Mouse (Mus musculus): ENCODE data around the gene Kat5. TPM values are rescaled to one million over a fixed set of nuclear protein-coding genes. Genes with fewer than 3 reads are reported as not detected.

Gene Kat5
- polyA plus RNA-seq, 1 experiment from 2014 or later = 47.3 TPM

- peaks cover 18% of the 10 kb centered on the region for H3K4me1 ChIP-seq (replicated peaks)
- no peaks in the 10 kb centered on the region for H3K27me3 ChIP-seq (replicated peaks)
- H3K27ac ChIP-seq = no peak overlapping the region
- no peak overlapping the region for H3K9ac ChIP-seq
- no peak overlapping the region for H3K4me2 ChIP-seq (replicated peaks)
- H3K4me3 ChIP-seq (replicated peaks) = no peak overlapping the region
- H3K9me3 ChIP-seq = no peaks in the 10 kb centered on the region
- no peak for ATAC-seq
- WGBS = 91% methylated on average over 8 of the region's 8 CpGs
- peaks cover 46% of the 10 kb centered on the region for H3K36me3 ChIP-seq
Observed at GRCm38 (mm10) chr19:5641641-5642040, 31.6 kb upstream of the Kat5 start.

GRCm38 (mm10) chr19:5641021-5641420, 31.0 kb upstream of the Kat5 start:
- Histone ChIP-seq H3K9ac (no peak overlapping the region), H3K36me3 (peaks cover 43% of the 10 kb centered on the region), H3K9me3 (no peaks in the 10 kb centered on the region), H3K4me2 (replicated peaks) (no peak overlapping the region), H3K4me3 (replicated peaks) (no peak overlapping the region), H3K27me3 (replicated peaks) (no peaks in the 10 kb centered on the region), H3K27ac (no peak overlapping the region), H3K4me1 (replicated peaks) (peaks cover 19% of the 10 kb centered on the region)
- 81% methylated on average over 17 of the region's 17 CpGs for WGBS
- no peak for ATAC-seq

- Histone ChIP-seq H3K9me3 (no peaks in the 10 kb centered on the region), H3K27ac (no peak overlapping the region), H3K9ac (no peak overlapping the region), H3K4me3 (replicated peaks) (no peak overlapping the region), H3K4me1 (replicated peaks) (peaks cover 19% of the 10 kb centered on the region), H3K27me3 (replicated peaks) (no peaks in the 10 kb centered on the region), H3K36me3 (peaks cover 40% of the 10 kb centered on the region), H3K4me2 (replicated peaks) (no peak overlapping the region)
- no peak for ATAC-seq
- WGBS = 45% methylated on average over 9 of the region's 9 CpGs
Observed at GRCm38 (mm10) chr19:5640339-5640738, 30.3 kb upstream of the Kat5 start.

- H3K4me1 ChIP-seq (replicated peaks) = peaks cover 19% of the 10 kb centered on the region
- 86% methylated on average over 18 of the region's 18 CpGs for WGBS
- no peaks in the 10 kb centered on the region for H3K27me3 ChIP-seq (replicated peaks)
- ATAC-seq = no peak
- peak overlapping the region; percentile 91 for H3K4me2 ChIP-seq (replicated peaks)
- H3K4me3 ChIP-seq (replicated peaks) = peak overlapping the region; percentile 87
- peaks cover 36% of the 10 kb centered on the region for H3K36me3 ChIP-seq
- peak overlapping the region; percentile 90 for H3K9ac ChIP-seq
- H3K27ac ChIP-seq = no peak overlapping the region
- no peaks in the 10 kb centered on the region for H3K9me3 ChIP-seq
Observed at GRCm38 (mm10) chr19:5638416-5639005, 28.5 kb upstream of the Kat5 start.

GRCm38 (mm10) chr19:5637069-5638047, 27.3 kb upstream of the Kat5 start, which contains the start of gene Rela:
Gene Rela (plus strand): TSS chr19:5637483.
- Histone ChIP-seq H3K9me3 (no peaks in the 10 kb centered on the region), H3K9ac (peak within 1 kb of the TSS; percentile 90), H3K4me2 (replicated peaks) (peak within 1 kb of the TSS; percentile 91), H3K4me1 (replicated peaks) (peaks cover 19% of the 10 kb centered on the region), H3K27me3 (replicated peaks) (no peaks in the 10 kb centered on the region), H3K4me3 (replicated peaks) (peak within 1 kb of the TSS; percentile 87), H3K36me3 (peaks cover 28% of the 10 kb centered on the region), H3K27ac (peak within 1 kb of the TSS; percentile 90)
- peak; percentile 92 for ATAC-seq
- under 1% methylated on average over 96 of the region's 109 CpGs for WGBS

- peak; percentile 11; the same call in 1 of the 2 replicates for ATAC-seq
Observed at GRCm38 (mm10) chr19:5636571-5637041, 26.6 kb upstream of the Kat5 start.

GRCm38 (mm10) chr19:5636036-5636570, 26.1 kb upstream of the Kat5 start:
- Histone ChIP-seq H3K27ac (no peak overlapping the region), H3K4me2 (replicated peaks) (peak overlapping the region; percentile 91; the same call in 1 of the 2 replicates)

More at GRCm38 (mm10) chr19:5636571-5637041, 26.6 kb upstream of the Kat5 start:
- H3K4me2 ChIP-seq (replicated peaks) = peak overlapping the region; percentile 91
- H3K27me3 ChIP-seq (replicated peaks) = no peaks in the 10 kb centered on the region
- no peaks in the 10 kb centered on the region for H3K9me3 ChIP-seq
- peak overlapping the region; percentile 90 for H3K9ac ChIP-seq
- 41% methylated on average over 12 of the region's 12 CpGs for WGBS
- H3K4me1 ChIP-seq (replicated peaks) = peaks cover 19% of the 10 kb centered on the region
- peak overlapping the region; percentile 90 for H3K27ac ChIP-seq
- peak overlapping the region; percentile 87 for H3K4me3 ChIP-seq (replicated peaks)
- H3K36me3 ChIP-seq = peaks cover 22% of the 10 kb centered on the region

GRCm38 (mm10) chr19:5632120-5632519, 22.1 kb upstream of the Kat5 start:
- H3K36me3 ChIP-seq = no peaks in the 10 kb centered on the region
- H3K4me3 ChIP-seq (replicated peaks) = no peak overlapping the region
- 78% methylated on average over 9 of the region's 9 CpGs for WGBS
- no peak for ATAC-seq
- no peaks in the 10 kb centered on the region for H3K9me3 ChIP-seq
- H3K4me1 ChIP-seq (replicated peaks) = peaks cover 5% of the 10 kb centered on the region; the same call in 1 of the 2 replicates
- no peaks in the 10 kb centered on the region for H3K27me3 ChIP-seq (replicated peaks)
- H3K9ac ChIP-seq = no peak overlapping the region
- no peak overlapping the region for H3K4me2 ChIP-seq (replicated peaks)
- H3K27ac ChIP-seq = no peak overlapping the region

More at GRCm38 (mm10) chr19:5636036-5636570, 26.1 kb upstream of the Kat5 start:
- Histone ChIP-seq H3K36me3 (peaks cover 17% of the 10 kb centered on the region), H3K4me3 (replicated peaks) (no peak overlapping the region), H3K4me1 (replicated peaks) (peaks cover 19% of the 10 kb centered on the region), H3K27me3 (replicated peaks) (no peaks in the 10 kb centered on the region), H3K9me3 (no peaks in the 10 kb centered on the region), H3K9ac (no peak overlapping the region)
- WGBS = 77% methylated on average over 7 of the region's 7 CpGs
- no peak for ATAC-seq

DNA sequence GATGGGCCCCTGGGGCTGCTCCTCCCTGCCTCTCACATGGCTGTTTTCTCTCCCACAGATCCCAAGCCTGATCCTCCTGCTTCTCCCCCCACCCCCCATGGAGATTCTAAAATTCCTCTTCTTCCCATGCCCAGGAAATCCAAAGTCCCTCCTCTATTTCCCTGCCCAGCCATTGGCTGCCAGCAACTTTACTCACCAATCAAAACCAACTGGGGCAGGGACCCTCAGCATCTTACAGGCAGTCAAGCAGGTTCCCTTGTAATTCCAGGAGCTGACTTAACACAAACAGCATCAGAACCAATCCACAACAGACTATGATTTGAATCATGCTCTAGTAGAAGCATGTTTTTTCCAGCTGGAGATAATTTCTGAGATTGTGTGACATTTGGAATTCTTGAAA, 19.9 kb upstream of the Kat5 start:
- Histone ChIP-seq H3K27me3 (replicated peaks) (no peaks in the 10 kb centered on the region), H3K4me3 (replicated peaks) (no peak overlapping the region), H3K4me1 (replicated peaks) (no peaks in the 10 kb centered on the region), H3K4me2 (replicated peaks) (no peak overlapping the region), H3K27ac (no peak overlapping the region), H3K9ac (no peak overlapping the region), H3K9me3 (no peaks in the 10 kb centered on the region), H3K36me3 (no peaks in the 10 kb centered on the region)
- ATAC-seq = no peak

DNA sequence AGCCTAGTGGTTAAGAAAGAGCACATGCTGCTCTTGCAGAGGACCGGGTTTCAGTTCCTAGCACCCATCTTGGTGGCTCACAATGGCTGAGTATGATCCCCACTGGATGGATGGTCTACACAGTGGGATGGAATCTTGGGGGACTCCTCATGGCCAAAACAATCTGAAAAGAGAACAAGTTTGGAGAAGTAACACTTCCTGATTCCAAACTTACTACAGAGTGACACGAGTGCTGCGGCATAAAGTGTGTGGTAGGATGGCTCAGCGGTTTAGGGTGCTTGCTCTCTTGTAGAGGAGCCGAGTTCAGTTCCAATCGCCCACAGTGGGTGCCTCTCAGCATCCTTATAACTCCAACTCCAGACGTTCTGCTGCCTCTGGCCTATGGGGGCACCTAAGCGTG, 15.3 kb upstream of the Kat5 start:
- no peaks in the 10 kb centered on the region for H3K4me1 ChIP-seq (replicated peaks)
- no peak overlapping the region for H3K9ac ChIP-seq
- H3K9me3 ChIP-seq = no peaks in the 10 kb centered on the region
- H3K36me3 ChIP-seq = no peaks in the 10 kb centered on the region
- H3K4me2 ChIP-seq (replicated peaks) = no peak overlapping the region
- no peaks in the 10 kb centered on the region for H3K27me3 ChIP-seq (replicated peaks)
- H3K4me3 ChIP-seq (replicated peaks) = no peak overlapping the region
- ATAC-seq = no peak
- H3K27ac ChIP-seq = no peak overlapping the region
- 84% methylated on average over 8 of the region's 8 CpGs for WGBS

- no peak overlapping the region for H3K27ac ChIP-seq
- H3K4me2 ChIP-seq (replicated peaks) = no peak overlapping the region
- no peak overlapping the region for H3K4me3 ChIP-seq (replicated peaks)
- no peaks in the 10 kb centered on the region for H3K27me3 ChIP-seq (replicated peaks)
- no peaks in the 10 kb centered on the region for H3K4me1 ChIP-seq (replicated peaks)
- H3K9ac ChIP-seq = no peak overlapping the region
- H3K9me3 ChIP-seq = no peaks in the 10 kb centered on the region
- ATAC-seq = no peak
- H3K36me3 ChIP-seq = no peaks in the 10 kb centered on the region
- WGBS = 74% methylated on average over 5 of the region's 5 CpGs
Observed at GRCm38 (mm10) chr19:5621884-5622283, 11.8 kb upstream of the Kat5 start.

GRCm38 (mm10) chr19:5620007-5620406, 10.0 kb upstream of the Kat5 start:
- H3K36me3 ChIP-seq = no peaks in the 10 kb centered on the region
- no peaks in the 10 kb centered on the region for H3K27me3 ChIP-seq (replicated peaks)
- H3K9me3 ChIP-seq = no peaks in the 10 kb centered on the region
- no peak overlapping the region for H3K4me3 ChIP-seq (replicated peaks)
- no peak overlapping the region for H3K27ac ChIP-seq
- no peak for ATAC-seq
- no peak overlapping the region for H3K4me2 ChIP-seq (replicated peaks)
- WGBS = 85% methylated on average over 4 of the region's 4 CpGs
- no peak overlapping the region for H3K9ac ChIP-seq
- H3K4me1 ChIP-seq (replicated peaks) = no peaks in the 10 kb centered on the region
